ENCODE assay signal across 21 mouse cellular contexts in the genomic region with DNA sequence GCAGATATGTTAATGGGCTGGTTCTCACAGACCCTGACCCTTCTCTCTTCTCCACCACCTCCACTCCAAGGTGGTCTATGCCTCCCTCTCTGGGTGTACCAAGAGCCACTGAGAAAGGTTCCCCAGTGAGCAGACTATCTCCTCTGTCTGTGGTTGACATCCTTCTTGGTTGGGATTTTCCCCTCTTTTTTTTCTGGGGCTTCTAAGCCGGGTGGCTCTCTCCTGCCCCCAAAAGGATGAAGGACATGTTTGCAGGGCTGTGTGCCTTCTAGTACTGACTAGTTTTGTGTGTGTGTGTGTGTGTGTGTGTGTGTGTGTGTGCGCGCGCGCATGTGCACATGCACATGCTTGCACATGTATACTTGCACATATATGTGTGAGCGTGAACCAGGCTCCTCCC. TPM values are rescaled to one million over a fixed set of nuclear protein-coding genes. Genes with fewer than 3 reads are reported as not detected.
DNase-seq lines count a peak whose midpoint lies in the region; TF ChIP-seq lines count a peak whose summit lies in the region.
"Had no signal": no experiment of that assay in that cellular context is flagged by ENCODE, and none has a peak within 500 bp of the region (broad histone marks: within the 10 kb centered on the region; RNA-seq: fewer than 3 reads in every experiment).

No protein-coding gene starts in this region.

- TF ChIP-seq POLR2A in cerebellum, adult 2 months (IDR thresholded peaks at IDR 0.05; ENCODE audit: borderline replicate concordance, insufficient read depth, low read length): no peak

- H3K27ac ChIP-seq in cerebellum, adult 2 months (ENCODE audit: insufficient read depth, low read length): no peak overlapping the region
- peak overlapping the region; percentile 8; the same call in 1 of the 2 replicates for H3K27ac ChIP-seq in layer of hippocampus, adult 2 months
- H3K27ac ChIP-seq: embryonic facial prominence, embryonic 10.5 days; forebrain, embryonic 12.5 days; heart, embryonic 10.5 days; liver, embryonic 15.5 days; stomach, embryonic 15.5 days had no signal

- no peaks in the 10 kb centered on the region for H3K27me3 ChIP-seq in cerebellum, adult 2 months (ENCODE audit: control insufficient read depth, insufficient read depth, low read length)
- H3K27me3 ChIP-seq: liver, embryonic 15.5 days; stomach, embryonic 15.5 days had no signal

- WGBS in cerebellum, adult 2 months: 91% methylated on average over 6 of the region's 6 CpGs

- peaks cover 58% of the 10 kb centered on the region for H3K4me1 ChIP-seq in cerebellum, adult 2 months (ENCODE audit: control insufficient read depth, insufficient read depth, low read length)
- H3K4me1 ChIP-seq: liver, embryonic 15.5 days; stomach, embryonic 15.5 days had no signal

- peak; percentile 47; the same call in 1 of the 2 replicates for TF ChIP-seq CTCF in cerebellum, adult 2 months (IDR thresholded peaks at IDR 0.05; ENCODE audit: borderline replicate concordance, insufficient read depth, low read depth, low read length)
- peak; percentile 74 for TF ChIP-seq CTCF in layer of hippocampus, adult 2 months (conservative IDR thresholded peaks at IDR 0.05)

- no peak for DNase-seq in cerebellum, adult 2 months
- no peak for DNase-seq in cerebellum, postnatal 4 days (ENCODE audit: low spot score in 2 of 2)
- peak in 1 of 2 experiments; percentile 37 for DNase-seq in layer of hippocampus, adult 2 months (ENCODE audit: low spot score in 2 of 2)
- no peak for DNase-seq in layer of hippocampus, adult 18-20 months (ENCODE audit: low spot score in 2 of 2)
- DNase-seq in 3T3-L1 (ENCODE audit: low read depth, low spot score): peak; percentile 8
- peak; percentile 40 for DNase-seq in Muller cell, postnatal 12 days (ENCODE audit: inconsistent ontology term)
- no peak for DNase-seq in heart, adult 11 months
- no peak for DNase-seq in urinary bladder, postnatal 25 days (ENCODE audit: low spot score)
- DNase-seq: adrenal gland, postnatal 14 days; cerebellum, adult 18-20 months; cerebellum, postnatal 36 days; heart, postnatal 10 days; lung, postnatal 14 days; right cerebral cortex, postnatal 14 days; thymus, adult 2 months had no signal

- no peak overlapping the region for H3K4me3 ChIP-seq in cerebellum, adult 2 months (replicated peaks; ENCODE audit: insufficient read depth, low read depth, low read length)
- no peak overlapping the region for H3K4me3 ChIP-seq in layer of hippocampus, adult 2 months
- H3K4me3 ChIP-seq: embryonic facial prominence, embryonic 10.5 days; forebrain, embryonic 12.5 days; heart, embryonic 10.5 days; hindbrain, embryonic 13.5 days; liver, embryonic 15.5 days; stomach, embryonic 15.5 days had no signal

RNA-seq across cellular contexts. Expression of gene Unc5a, which starts 16.0 kb away (rescaled TPM):
- 37.7 and 41.0 TPM in 2 replicates for polyA plus RNA-seq in cerebellum, adult 2 months (2012; rRNA removed)
- total RNA-seq in layer of hippocampus, adult 2 months (2021): 100 to 1,000 TPM; 146 to 148 TPM
- 100 to 1,000 TPM; 160 to 161 TPM for total RNA-seq in layer of hippocampus, adult 18-20 months (2021)

RNA-seq across cellular contexts. Expression of gene Hk3, which starts 55.9 kb away (rescaled TPM):
- 0.67 and 0.74 TPM in 2 replicates for polyA plus RNA-seq in cerebellum, adult 2 months (2012; rRNA removed)
- total RNA-seq in layer of hippocampus, adult 2 months (2021): 1 to 10 TPM; 1.1 to 1.3 TPM
- 1 to 10 TPM in 1 of 2 experiments, under 1 TPM in 1; 0.99 to 1.1 TPM for total RNA-seq in layer of hippocampus, adult 18-20 months (2021)

Comparison
In these comparisons a context has a peak if more than half of its experiments do, and no peak if none do; other contexts are left out.
1. DNase-seq: peak in 3T3-L1 (single experiment) and Muller cell, postnatal 12 days (single experiment); none in cerebellum, adult 2 months (0 of 2), cerebellum, postnatal 4 days (0 of 2), layer of hippocampus, adult 18-20 months (0 of 2), heart, adult 11 months (single experiment) and urinary bladder, postnatal 25 days (single experiment).